Mouse (Mus musculus) forebrain, embryonic 13.5 days (tissue): ENCODE measurements around the gene Phactr1. TPM values are rescaled to one million over a fixed set of nuclear protein-coding genes. Genes with fewer than 3 reads are reported as not detected.

Experiments used
- ATAC-seq: fragments of 200-750 bp; cut with Nextera tagmentation; 2 replicates; pipeline ENCODE4 v1.8.0; 2017
- H3K27ac ChIP-seq: fragments of 300-500 bp; sonication (generic); 2 replicates; pipeline ENCODE4 v1.5.1; 2015; ENCODE audit warnings: inconsistent platforms, mild to moderate bottlenecking, moderate library complexity
- H3K27me3 ChIP-seq: fragments of 300-500 bp; sonication (generic); 2 replicates; pipeline ENCODE4 v1.6.1; 2015; ENCODE audit warnings: mild to moderate bottlenecking, inconsistent platforms
- H3K36me3 ChIP-seq: fragments of 300-500 bp; sonication (generic); 2 replicates; pipeline ENCODE4 v1.6.1; 2015; ENCODE audit warnings: mild to moderate bottlenecking, inconsistent platforms; ENCODE audit not compliant: poor library complexity, severe bottlenecking
- H3K4me1 ChIP-seq: fragments of 300-500 bp; sonication (generic); 2 replicates; pipeline ENCODE4 v1.6.1; 2015; ENCODE audit warnings: inconsistent platforms
- H3K4me2 ChIP-seq: fragments of 300-500 bp; sonication (generic); 2 replicates; pipeline ENCODE4 v1.6.1; 2015; ENCODE audit warnings: inconsistent platforms, mild to moderate bottlenecking, moderate library complexity
- H3K4me3 ChIP-seq: fragments of 300-500 bp; sonication (generic); 2 replicates; pipeline ENCODE4 v1.5.1; 2015; ENCODE audit warnings: mild to moderate bottlenecking, inconsistent platforms
- H3K9ac ChIP-seq: fragments of 300-500 bp; sonication (generic); 2 replicates; pipeline ENCODE4 v1.6.1; 2015; ENCODE audit warnings: mild to moderate bottlenecking, inconsistent platforms
- H3K9me3 ChIP-seq: fragments of 300-500 bp; sonication (generic); replicated peaks from 2 replicates; pipeline ENCODE4 v1.6.1; 2016; ENCODE audit warnings: inconsistent platforms
- WGBS: fragments of 180-500 bp; shearing (Covaris S2); methylation state at CpG from one replicate; pipeline ENCODE4 v1.1.7; 2015; 5-methylcytosine and 5-hydroxymethylcytosine counted together
- polyA plus RNA-seq: library from polyadenylated mRNA; unstranded; fragments of >200 nt; fragmentation: Nextera tagmentation; extraction: Ambion mirVana; gene quantifications from 2 replicates; pipeline ENCODE4 v1.2.1, GENCODE M21; 2015

Gene Phactr1
- 33.4 and 34.4 TPM in 2 replicates for polyA plus RNA-seq

GRCm38 (mm10) chr13:42680391-42680994 is at the start of gene Phactr1:
Gene Phactr1, plus strand, starts transcription at chr13:42680623.
- Histone ChIP-seq H3K4me1 (peaks cover 30% of the 10 kb centered on the region), H3K9ac (no peak within 1 kb of the TSS; the same call in 1 of the 2 replicates), H3K27ac (peak within 1 kb of the TSS; percentile 42; the same call in 1 of the 2 replicates), H3K9me3 (no peaks in the 10 kb centered on the region), H3K4me2 (peak within 1 kb of the TSS; percentile 51), H3K27me3 (no peaks in the 10 kb centered on the region), H3K4me3 (peak within 1 kb of the TSS; percentile 18), H3K36me3 (no peaks in the 10 kb centered on the region)
- 3% methylated on average over 11 of the region's 11 CpGs for WGBS
- peak; percentile 82 for ATAC-seq

- 95% methylated on average over 2 of the region's 2 CpGs for WGBS
- Histone ChIP-seq H3K9me3 (no peaks in the 10 kb centered on the region), H3K27ac (no peak overlapping the region), H3K4me2 (no peak overlapping the region), H3K4me1 (no peaks in the 10 kb centered on the region), H3K9ac (no peak overlapping the region), H3K27me3 (no peaks in the 10 kb centered on the region), H3K4me3 (no peak overlapping the region), H3K36me3 (no peaks in the 10 kb centered on the region)
- no peak for ATAC-seq
Measured at GRCm38 (mm10) chr13:42634908-42635307, 45.5 kb upstream of the Phactr1 start.

DNA sequence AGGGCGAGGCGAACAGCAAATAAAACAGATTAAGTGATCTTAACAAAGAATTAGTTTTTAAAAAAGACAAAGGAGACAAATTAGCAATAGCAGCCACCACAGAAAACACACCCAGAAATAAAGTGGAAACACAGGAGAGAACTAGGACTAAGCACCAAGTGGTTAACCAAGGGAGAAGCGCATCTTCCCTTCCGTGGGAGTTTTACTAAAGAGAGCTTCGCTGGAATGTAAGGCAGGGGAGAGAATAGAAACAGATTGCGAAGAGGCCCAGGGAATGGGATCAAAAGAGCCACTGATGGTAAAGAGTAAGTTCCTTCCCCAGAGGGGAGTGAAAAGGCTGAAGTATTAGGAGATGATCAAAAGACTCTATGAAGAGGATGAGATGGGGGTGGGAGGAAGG is 30.2 kb upstream of the Phactr1 start:
- no peak overlapping the region for H3K4me2 ChIP-seq
- H3K4me1 ChIP-seq, result no peaks in the 10 kb centered on the region
- no peaks in the 10 kb centered on the region for H3K36me3 ChIP-seq
- no peak overlapping the region for H3K27ac ChIP-seq
- H3K9ac ChIP-seq, result no peak overlapping the region
- H3K4me3 ChIP-seq, result no peak overlapping the region
- 59% methylated on average over 6 of the region's 6 CpGs for WGBS
- H3K27me3 ChIP-seq, result peaks cover 16% of the 10 kb centered on the region; the same call in 1 of the 2 replicates
- no peaks in the 10 kb centered on the region for H3K9me3 ChIP-seq
- ATAC-seq, result no peak

GRCm38 (mm10) chr13:42656643-42657315 is 23.6 kb upstream of the Phactr1 start:
- H3K27me3 ChIP-seq, result peaks cover 22% of the 10 kb centered on the region
- no peak overlapping the region for H3K9ac ChIP-seq
- H3K4me2 ChIP-seq, result no peak overlapping the region
- no peaks in the 10 kb centered on the region for H3K36me3 ChIP-seq
- H3K27ac ChIP-seq, result peak overlapping the region; percentile 16
- peaks cover 32% of the 10 kb centered on the region for H3K4me1 ChIP-seq
- ATAC-seq, result peak; percentile 90
- 11% methylated on average over 7 of the region's 7 CpGs for WGBS
- no peaks in the 10 kb centered on the region for H3K9me3 ChIP-seq
- no peak overlapping the region for H3K4me3 ChIP-seq

- Histone ChIP-seq H3K9ac (no peak overlapping the region), H3K36me3 (no peaks in the 10 kb centered on the region), H3K9me3 (no peaks in the 10 kb centered on the region), H3K4me3 (no peak overlapping the region), H3K27me3 (no peaks in the 10 kb centered on the region), H3K4me2 (no peak overlapping the region), H3K27ac (peak overlapping the region; percentile 54; the same call in 1 of the 2 replicates), H3K4me1 (0 out of 2 replicates have a peak, but pooled peaks cover 10% of the 10 kb centered on the region)
- WGBS, result 59% methylated on average over 10 of the region's 10 CpGs
- ATAC-seq, result peak; percentile 76; the same call in 1 of the 2 replicates
Measured at GRCm38 (mm10) chr13:42671651-42672290, 8.7 kb upstream of the Phactr1 start.

DNA sequence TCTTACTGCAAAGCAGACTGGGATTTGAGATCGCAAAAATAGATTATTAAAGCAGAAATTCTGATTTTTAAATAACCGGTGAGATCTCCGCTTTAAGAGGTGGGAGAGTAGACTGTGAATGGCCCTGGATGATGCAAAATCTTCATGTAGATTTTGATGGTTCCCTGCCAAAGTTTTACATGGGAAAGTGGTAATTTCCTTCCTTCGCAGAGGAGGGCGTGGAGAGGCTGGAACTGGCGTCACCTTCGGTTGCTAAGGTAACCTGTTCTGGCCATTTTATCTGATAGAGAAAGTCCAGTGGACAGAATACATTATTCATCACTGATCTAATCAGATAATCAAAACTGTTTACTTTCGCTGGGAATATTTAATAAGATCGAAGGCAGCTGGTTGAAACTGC is 876 bp downstream of the Phactr1 start:
- 63% methylated on average over 9 of the region's 9 CpGs for whole genome bisulfite sequencing

GRCm38 (mm10) chr13:42684181-42684580 is 3.8 kb downstream of the Phactr1 start:
- ATAC-seq, result no peak
- H3K9ac ChIP-seq, result no peak overlapping the region
- 87% methylated on average over 7 of the region's 7 CpGs for WGBS
- H3K9me3 ChIP-seq, result no peaks in the 10 kb centered on the region
- peaks cover 29% of the 10 kb centered on the region for H3K4me1 ChIP-seq
- H3K4me2 ChIP-seq, result no peak overlapping the region
- no peak overlapping the region for H3K4me3 ChIP-seq
- H3K27me3 ChIP-seq, result no peaks in the 10 kb centered on the region
- H3K27ac ChIP-seq, result no peak overlapping the region
- no peaks in the 10 kb centered on the region for H3K36me3 ChIP-seq

More for the DNA sequence above, 876 bp downstream of the Phactr1 start:
- peak overlapping the region; percentile 18; the same call in 1 of the 2 replicates for H3K4me3 ChIP-seq
- H3K36me3 ChIP-seq, result no peaks in the 10 kb centered on the region
- H3K4me1 ChIP-seq, result peaks cover 30% of the 10 kb centered on the region
- no peak overlapping the region for H3K9ac ChIP-seq
- peak; percentile 50; the same call in 1 of the 2 replicates for ATAC-seq
- H3K9me3 ChIP-seq, result no peaks in the 10 kb centered on the region
- H3K27me3 ChIP-seq, result no peaks in the 10 kb centered on the region
- H3K4me2 ChIP-seq, result peak overlapping the region; percentile 51
- peak overlapping the region; percentile 42; the same call in 1 of the 2 replicates for H3K27ac ChIP-seq

GRCm38 (mm10) chr13:42692233-42692632 is 11.8 kb downstream of the Phactr1 start:
- H3K36me3 ChIP-seq, result no peaks in the 10 kb centered on the region
- no peak for ATAC-seq
- no peaks in the 10 kb centered on the region for H3K27me3 ChIP-seq
- no peak overlapping the region for H3K4me3 ChIP-seq
- H3K27ac ChIP-seq, result no peak overlapping the region
- no peaks in the 10 kb centered on the region for H3K9me3 ChIP-seq
- no peak overlapping the region for H3K9ac ChIP-seq
- 87% methylated on average over 4 of the region's 4 CpGs for WGBS
- peaks cover 6% of the 10 kb centered on the region; the same call in 1 of the 2 replicates for H3K4me1 ChIP-seq
- no peak overlapping the region for H3K4me2 ChIP-seq

DNA sequence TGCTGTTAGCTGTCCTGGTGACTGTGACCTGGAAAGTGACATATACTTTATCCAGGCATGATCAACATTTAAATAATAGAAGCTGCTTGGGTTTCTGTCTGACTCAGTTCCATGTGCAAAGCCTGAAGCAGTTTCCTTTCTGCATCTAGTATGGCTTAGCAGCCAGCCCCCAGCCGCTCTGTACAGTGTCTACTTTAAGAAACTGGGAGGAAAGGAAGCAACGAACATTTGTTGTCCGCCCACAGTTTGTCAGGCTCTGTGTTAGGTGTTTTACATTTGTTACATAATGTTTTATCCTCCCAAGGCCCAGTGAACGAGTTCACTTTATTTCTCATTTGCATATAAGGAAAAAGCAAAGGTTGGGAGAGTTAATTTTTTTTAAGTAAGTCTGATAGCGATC is 16.2 kb downstream of the Phactr1 start:
- no peak for ATAC-seq
- 75% methylated on average over 5 of the region's 5 CpGs for WGBS
- H3K4me2 ChIP-seq, result no peak overlapping the region
- no peaks in the 10 kb centered on the region for H3K27me3 ChIP-seq
- H3K9ac ChIP-seq, result no peak overlapping the region
- H3K4me1 ChIP-seq, result no peaks in the 10 kb centered on the region
- H3K4me3 ChIP-seq, result no peak overlapping the region
- no peak overlapping the region for H3K27ac ChIP-seq
- no peaks in the 10 kb centered on the region for H3K36me3 ChIP-seq
- H3K9me3 ChIP-seq, result no peaks in the 10 kb centered on the region

GRCm38 (mm10) chr13:42709148-42709547 is 28.7 kb downstream of the Phactr1 start:
- Histone ChIP-seq H3K4me1 (peaks cover 28% of the 10 kb centered on the region), H3K9me3 (no peaks in the 10 kb centered on the region), H3K27ac (0 out of 2 replicates have a peak overlapping the region, but pooled peaks have one; percentile 35), H3K4me3 (peak overlapping the region; percentile 70), H3K27me3 (no peaks in the 10 kb centered on the region; the same call in 1 of the 2 replicates), H3K36me3 (no peaks in the 10 kb centered on the region), H3K9ac (peak overlapping the region; percentile 83), H3K4me2 (peak overlapping the region; percentile 87)
- WGBS, result 7% methylated on average over 10 of the region's 11 CpGs
- ATAC-seq, result peak; percentile 60

- 1% methylated on average over 39 of the region's 39 CpGs for WGBS
- Histone ChIP-seq H3K4me1 (peaks cover 28% of the 10 kb centered on the region), H3K9me3 (no peaks in the 10 kb centered on the region), H3K27me3 (no peaks in the 10 kb centered on the region; the same call in 1 of the 2 replicates), H3K27ac (peak overlapping the region; percentile 78), H3K4me3 (peak overlapping the region; percentile 70), H3K9ac (peak overlapping the region; percentile 83), H3K36me3 (no peaks in the 10 kb centered on the region), H3K4me2 (peak overlapping the region; percentile 87)
- peak; percentile 90 for ATAC-seq
Measured at GRCm38 (mm10) chr13:42709611-42710331, 29.3 kb downstream of the Phactr1 start.
